Mouse (Mus musculus) bone marrow, adult 2 months (tissue): Measurements from ENCODE around the gene Sipa1l1.

Experiments
- CTCF ChIP-seq: fragments of 200-500 bp; IDR thresholded peaks from 2 replicates; pipeline ENCODE4 v1.5.1; 2011; ENCODE audit warnings: low read length, control low read depth; ENCODE audit not compliant: control insufficient read depth, insufficient read depth
- POLR2A ChIP-seq: fragments of 200-500 bp; IDR thresholded peaks from 2 replicates; pipeline ENCODE4 v1.6.1; 2011; ENCODE audit warnings: low read depth, mild to moderate bottlenecking, control low read depth, low read length, borderline replicate concordance; ENCODE audit not compliant: control insufficient read depth

GRCm38 (mm10) chr12:82213056-82213455, 43.9 kb downstream of the Sipa1l1 start:
- TF ChIP-seq CTCF (no peak), POLR2A (no peak)
